Mouse (Mus musculus): ENCODE measurements around the gene Fgb.

DNA sequence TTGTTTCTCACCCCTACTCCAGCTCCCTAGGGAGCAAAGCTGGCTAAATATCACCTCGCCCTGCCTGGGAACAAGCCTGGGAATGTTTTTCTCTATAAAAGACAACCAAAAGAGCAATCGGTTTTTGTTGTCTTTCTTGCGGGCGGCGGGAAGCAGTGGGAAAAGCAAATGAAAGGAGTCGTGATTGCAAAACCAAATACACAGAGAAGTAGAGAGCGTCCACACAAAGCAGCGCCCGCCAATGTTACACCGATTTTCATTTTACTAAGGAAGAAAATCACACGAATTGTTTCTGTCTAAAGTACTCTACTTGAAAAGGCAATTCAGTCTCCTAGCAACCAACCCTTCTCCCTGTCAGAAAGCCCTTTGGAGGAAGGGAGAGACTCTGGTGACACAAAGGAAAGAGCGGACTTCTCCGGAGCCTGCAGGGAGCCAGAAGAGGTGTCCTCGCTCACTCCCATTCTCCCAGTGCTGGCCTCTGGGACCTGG is 48.9 kb upstream of the Fgb start:
- no peak for TF ChIP-seq POLR2A (IDR thresholded peaks at IDR 0.05; ENCODE audit: low read depth, low read length)
- TF ChIP-seq MAFK (IDR thresholded peaks at IDR 0.05; ENCODE audit: insufficient replicate concordance, low read length): no peak
- no peak for TF ChIP-seq HCFC1 (IDR thresholded peaks at IDR 0.05; ENCODE audit: low read depth, low read length)
- TF ChIP-seq CTCF (conservative IDR thresholded peaks at IDR 0.05 in 1 of 2, IDR thresholded peaks at IDR 0.05 in 1 of 2; ENCODE audit: low read depth in 2 of 2, low read length in 2 of 2): no peak
- no peak for TF ChIP-seq TBP (conservative IDR thresholded peaks at IDR 0.05; ENCODE audit: low read depth, low read length)
- no peak for TF ChIP-seq E2F4 (IDR thresholded peaks at IDR 0.05; ENCODE audit: insufficient replicate concordance, low read depth, low read length)
- no peak for TF ChIP-seq NELFE (IDR thresholded peaks at IDR 0.05; ENCODE audit: low read depth, low read length)
- no peak for TF ChIP-seq TCF12 (IDR thresholded peaks at IDR 0.05; ENCODE audit: low read depth, low read length)
- TF ChIP-seq POLR2AphosphoS2 (IDR thresholded peaks at IDR 0.05; ENCODE audit: low read depth, low read length): no peak
- TF ChIP-seq ELF1 (IDR thresholded peaks at IDR 0.05; ENCODE audit: low read depth, low read length): no peak
- TF ChIP-seq EP300 (IDR thresholded peaks at IDR 0.05; ENCODE audit: low read length): no peak
- TF ChIP-seq MYC (IDR thresholded peaks at IDR 0.05; ENCODE audit: low read depth, low read length): no peak
- no peak for TF ChIP-seq MXI1 (IDR thresholded peaks at IDR 0.05; ENCODE audit: low read depth, low read length)
